Mouse (Mus musculus) left cerebral cortex, adult 8-10 months (tissue): ENCODE results near the gene Serpinb3b. TPM values are rescaled to one million over a fixed set of nuclear protein-coding genes. Genes with fewer than 3 reads are reported as not detected.
"Not testable (repeated sequence)": the region's sequence is repeated elsewhere in the genome, so short reads cannot be mapped to it uniquely, and the experiment has no call there.

Experiments
- DNase-seq, 2 experiments: peaks; one replicate each; pipeline ENCODE4 v3.0.0; 2022; ENCODE audit warnings: low spot score in 2 of 2
- total RNA-seq, 4 experiments: library from RNA; stranded (reverse); gene quantifications; 2 replicates each; pipeline ENCODE4 v1.2.4; 2022

Serpinb3b gene
- total RNA-seq, result not detected

GRCm38 (mm10) chr1:107278261-107278660 lies at the start of gene Serpinb3b, which contains the start of gene Serpinb3c:
Serpinb3b (minus strand) TSS chr1:107278361.
Serpinb3c (minus strand) TSS chr1:107278371.
- not testable (repeated sequence) for DNase-seq

DNA sequence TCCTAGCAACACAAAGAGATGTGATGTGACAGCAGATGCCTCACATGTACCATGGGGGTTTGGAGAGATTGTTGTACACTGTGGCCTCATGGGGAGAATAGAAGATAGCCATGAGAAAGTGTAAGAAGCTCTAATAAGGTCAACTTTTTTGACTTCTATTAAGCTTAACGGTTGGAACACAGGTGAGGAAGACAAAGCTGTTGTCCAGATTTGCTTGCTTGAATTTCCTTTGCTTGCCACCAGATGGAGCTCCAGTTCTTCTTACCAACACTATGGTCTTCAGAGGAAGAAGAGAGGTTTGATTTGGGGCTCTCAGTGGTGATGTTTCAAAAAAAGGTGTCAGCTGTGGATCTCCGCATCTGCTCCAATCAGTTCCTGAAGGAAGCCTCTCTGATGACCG lies 35.0 kb downstream of the Serpinb3b start:
- peak in 1 of 2 experiments; percentile 3 for DNase-seq

DNA sequence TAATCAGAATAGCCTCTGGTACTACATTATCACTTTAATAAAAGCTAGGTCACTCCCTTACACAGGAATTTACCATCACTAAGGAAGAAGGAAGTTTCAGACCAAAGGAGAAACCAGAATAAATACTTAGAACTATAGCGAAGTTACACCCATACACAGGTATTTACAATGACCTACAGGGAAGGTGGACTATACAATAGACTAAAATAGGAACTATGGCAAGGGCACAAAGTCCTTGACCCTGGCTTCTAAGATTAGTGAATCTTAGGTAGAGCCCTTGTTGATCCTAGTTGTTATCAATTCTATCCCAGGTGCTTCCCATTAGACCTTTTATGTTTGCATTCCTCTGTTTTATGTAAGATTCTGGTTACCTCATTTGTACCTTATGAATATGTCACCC lies 60.9 kb downstream of the Serpinb3b start:
- DNase-seq, result not testable (repeated sequence)

GRCm38 (mm10) chr1:107127453-107127852 lies 150.7 kb downstream of the Serpinb3b start:
- peak in 1 of 2 experiments; percentile 10 for DNase-seq

Other genes starting within 250 kb of the Serpinb3b start
- gene Serpinb3a, start 226.1 kb downstream of the Serpinb3b start, total RNA-seq, result not detected
- gene Serpinb3d, start 194.9 kb downstream of the Serpinb3b start, total RNA-seq, result not detected
- not detected for gene Serpinb3c, start within 50 bp of the Serpinb3b start, total RNA-seq
- gene Serpinb11, start 82.8 kb upstream of the Serpinb3b start, total RNA-seq, result not detected
- not detected for gene Serpinb7, start 121.3 kb upstream of the Serpinb3b start, total RNA-seq
- gene Serpinb2, start 233.1 kb upstream of the Serpinb3b start, total RNA-seq, result under 1 TPM in 1 of 4 experiments, not detected in 3; 0.35 TPM